Mouse (Mus musculus) heart, embryonic 14.5 days (tissue): Measurements from ENCODE around the gene Rhoq. TPM values are rescaled to one million over a fixed set of nuclear protein-coding genes. Genes with fewer than 3 reads are reported as not detected.

Experiments
- polyA plus RNA-seq: library from polyadenylated mRNA; unstranded; fragments of >200 nt; fragmentation: Nextera tagmentation; extraction: Ambion mirVana; gene quantifications from 2 replicates; pipeline ENCODE4 v1.2.1, GENCODE M21; 2014

Gene Rhoq
- polyA plus RNA-seq, 1 experiment from 2014 or later: 33.5 TPM

Other genes with a start within 250 kb of the Rhoq start
- gene Epas1, start 209.4 kb upstream of the Rhoq start, polyA plus RNA-seq: 13.7 and 15.6 TPM in 2 replicates
- gene Tmem247, start 45.7 kb upstream of the Rhoq start, polyA plus RNA-seq: not detected in 2 replicates
- gene Atp6v1e2, start 15.2 kb upstream of the Rhoq start, polyA plus RNA-seq: not detected in 2 replicates
- 12.5 and 16.4 TPM in 2 replicates for gene Pigf, start 62.3 kb downstream of the Rhoq start, polyA plus RNA-seq
- gene Cript, start 62.5 kb downstream of the Rhoq start, polyA plus RNA-seq: 121 and 130 TPM in 2 replicates
- gene Socs5, start 144.6 kb downstream of the Rhoq start, polyA plus RNA-seq: 14.4 and 15.6 TPM in 2 replicates